Mouse (Mus musculus) kidney, embryonic 16.5 days (tissue): ENCODE results near the gene Padi2. TPM values are rescaled to one million over a fixed set of nuclear protein-coding genes. Genes with fewer than 3 reads are reported as not detected.
A peak's percentile ranks its signal among the peaks of the same experiment; 100 is the strongest.

Experiments
- ATAC-seq: fragments of 200-750 bp; cut with Nextera tagmentation; 2 replicates; pipeline ENCODE4 v1.8.0; 2017; ENCODE audit warnings: moderate TSS enrichment; ENCODE audit not compliant: low FRiP score, low TSS enrichment
- H3K27ac ChIP-seq: fragments of 300-500 bp; sonication (generic); 2 replicates; pipeline ENCODE4 v1.5.1; 2014; ENCODE audit warnings: low read length
- H3K27me3 ChIP-seq: fragments of 300-500 bp; sonication (generic); 2 replicates; pipeline ENCODE4 v1.6.1; 2014; ENCODE audit warnings: low read length, control low read depth, mixed read lengths; ENCODE audit not compliant: insufficient read depth
- H3K36me3 ChIP-seq: fragments of 300-500 bp; sonication (generic); 2 replicates; pipeline ENCODE4 v1.6.1; 2014; ENCODE audit warnings: low read length, control low read depth, mixed read lengths; ENCODE audit not compliant: insufficient read depth
- H3K4me1 ChIP-seq: fragments of 300-500 bp; sonication (generic); 2 replicates; pipeline ENCODE4 v1.6.1; 2014; ENCODE audit warnings: low read length, control low read depth, mixed read lengths; ENCODE audit not compliant: insufficient read depth
- H3K4me2 ChIP-seq: fragments of 300-500 bp; sonication (generic); replicated peaks from 2 replicates; pipeline ENCODE4 v1.6.1; 2014; ENCODE audit warnings: low read depth, low read length
- H3K4me3 ChIP-seq: fragments of 300-500 bp; sonication (generic); 2 replicates; pipeline ENCODE4 v1.5.1; 2014; ENCODE audit warnings: mild to moderate bottlenecking, low read length
- H3K9ac ChIP-seq: fragments of 300-500 bp; sonication (generic); replicated peaks from 2 replicates; pipeline ENCODE4 v1.6.1; 2014; ENCODE audit warnings: low read length
- H3K9me3 ChIP-seq: fragments of 300-500 bp; sonication (generic); 2 replicates; pipeline ENCODE4 v1.6.1; 2016; ENCODE audit warnings: low read length, control low read depth
- WGBS: fragments of 180-500 bp; shearing (Covaris S2); extraction: QIAGEN DNeasy Blood & Tissue Kit; methylation state at CpG from one replicate; pipeline ENCODE4 v1.1.7; 2014; 5-methylcytosine and 5-hydroxymethylcytosine counted together
- polyA plus RNA-seq: library from polyadenylated mRNA; unstranded; fragments of >200 nt; fragmentation: Nextera tagmentation; extraction: Ambion mirVana; gene quantifications from 2 replicates; pipeline ENCODE4 v1.2.1, GENCODE M21; 2015

Padi2 gene
- polyA plus RNA-seq, 1 experiment from 2014 or later = 18.1 TPM

DNA sequence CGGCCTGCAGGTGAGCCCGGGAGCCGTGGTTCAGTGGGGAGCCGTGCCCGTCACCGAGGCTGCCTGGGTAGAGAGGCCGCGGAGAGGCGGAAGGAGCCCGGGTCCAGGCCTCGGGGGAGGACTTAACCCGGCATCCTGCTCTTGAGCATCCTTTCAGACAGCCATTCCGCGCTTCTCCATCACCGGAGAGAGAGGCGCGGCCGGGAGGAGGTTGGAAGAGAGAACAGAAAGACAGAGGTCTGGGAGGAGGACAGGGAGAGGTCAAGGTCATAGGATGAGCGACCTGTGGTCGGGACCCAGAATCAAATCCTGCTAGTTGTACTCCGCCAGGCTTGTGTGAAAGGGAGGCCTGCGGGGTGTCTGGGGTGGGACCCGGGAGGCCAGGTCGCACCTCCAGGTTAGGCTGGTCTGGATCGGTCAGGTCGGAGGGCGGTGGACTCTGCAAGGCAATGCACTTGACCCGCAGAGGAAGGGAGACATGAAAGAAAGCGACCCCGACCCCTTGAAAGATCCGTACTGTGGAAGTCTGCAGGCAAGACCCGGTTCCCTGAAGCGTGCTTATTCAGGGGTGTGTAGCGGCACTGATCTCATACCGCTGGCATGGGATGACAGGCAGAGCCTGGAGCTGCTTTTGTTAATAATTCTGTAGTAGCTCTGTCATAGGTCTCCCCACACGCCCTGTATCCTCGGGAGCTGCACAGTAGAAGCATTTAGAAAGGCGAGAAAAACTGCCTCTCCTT is 55.5 kb downstream of the Padi2 start:
- H3K4me3 ChIP-seq = peak overlapping the region; percentile 77
- H3K4me2 ChIP-seq = peak overlapping the region; percentile 88
- no peaks in the 10 kb centered on the region for H3K9me3 ChIP-seq
- H3K27me3 ChIP-seq = no peaks in the 10 kb centered on the region
- 2% methylated on average over 38 of the region's 38 CpGs for WGBS
- H3K36me3 ChIP-seq = peaks cover 8% of the 10 kb centered on the region; the same call in 1 of the 2 replicates
- H3K27ac ChIP-seq = peak overlapping the region; percentile 62
- H3K9ac ChIP-seq = peak overlapping the region; percentile 86
- ATAC-seq = peak; percentile 0; the same call in 1 of the 2 replicates
- peaks cover 32% of the 10 kb centered on the region for H3K4me1 ChIP-seq

DNA sequence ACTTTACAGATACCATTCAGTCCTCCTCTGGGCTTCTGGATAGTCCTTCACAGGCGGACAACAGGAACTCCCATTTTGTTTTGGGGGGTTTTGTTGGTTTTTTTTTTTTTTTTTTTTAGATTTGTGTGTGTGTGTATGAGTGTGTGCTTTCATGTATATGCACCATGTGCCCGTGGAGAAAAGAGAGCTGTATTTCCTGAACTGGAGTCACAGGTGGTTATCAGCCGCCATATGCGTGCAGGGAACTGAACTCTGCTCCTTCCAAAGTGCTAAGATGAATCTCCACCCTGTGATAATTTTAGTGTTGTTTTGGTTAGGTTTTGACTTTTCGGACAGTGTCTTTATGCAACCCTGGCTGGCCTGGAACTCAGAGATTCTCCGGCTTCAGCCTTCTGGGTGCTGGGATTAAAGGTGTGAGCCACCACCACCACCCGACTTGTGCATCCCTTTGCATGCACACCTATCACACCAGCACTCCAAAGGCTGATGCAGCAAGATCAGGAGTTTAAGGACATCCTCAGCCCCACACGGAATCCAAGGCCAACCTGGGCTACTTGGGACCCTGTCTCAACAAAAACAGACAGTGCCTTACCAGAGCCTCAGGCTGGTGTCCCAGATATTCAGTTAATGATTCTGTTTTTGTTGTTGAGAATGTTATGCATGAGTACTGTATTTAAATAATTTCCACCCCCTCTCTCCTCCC is 56.2 kb downstream of the Padi2 start:
- H3K36me3 ChIP-seq = peaks cover 8% of the 10 kb centered on the region; the same call in 1 of the 2 replicates
- H3K4me1 ChIP-seq = peaks cover 27% of the 10 kb centered on the region
- H3K4me2 ChIP-seq = peak overlapping the region; percentile 88
- no peak for ATAC-seq
- H3K9me3 ChIP-seq = no peaks in the 10 kb centered on the region
- H3K27ac ChIP-seq = peak overlapping the region; percentile 82
- H3K27me3 ChIP-seq = no peaks in the 10 kb centered on the region
- 71% methylated on average over 8 of the region's 8 CpGs for WGBS
- H3K9ac ChIP-seq = peak overlapping the region; percentile 86
- peak overlapping the region; percentile 77 for H3K4me3 ChIP-seq

DNA sequence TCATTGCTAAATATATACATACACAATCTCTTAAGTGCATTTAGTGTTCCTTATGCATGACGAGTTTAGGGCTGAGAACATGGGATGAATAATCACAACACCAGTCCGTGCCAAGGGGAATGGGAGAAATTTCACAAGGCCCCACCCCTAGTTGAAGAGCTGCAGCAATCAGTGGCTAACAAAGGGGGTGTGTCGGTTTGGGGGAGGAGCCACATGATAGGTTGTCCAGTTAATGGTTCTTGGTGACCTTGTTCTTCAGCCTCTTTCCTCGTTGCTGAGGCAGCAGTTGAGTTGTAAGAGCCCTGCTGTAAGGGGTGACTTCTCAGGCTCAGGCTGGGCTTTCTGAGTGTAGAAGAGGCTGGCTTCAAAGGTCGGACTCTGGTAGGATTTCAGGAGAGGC is 56.8 kb downstream of the Padi2 start:
- H3K9me3 ChIP-seq = no peaks in the 10 kb centered on the region
- peak overlapping the region; percentile 82 for H3K27ac ChIP-seq
- H3K9ac ChIP-seq = peak overlapping the region; percentile 9; the same call in 1 of the 2 replicates
- H3K4me1 ChIP-seq = peaks cover 24% of the 10 kb centered on the region
- ATAC-seq = no peak
- WGBS = 25% methylated on average over 5 of the region's 5 CpGs
- H3K4me3 ChIP-seq = no peak overlapping the region
- peaks cover 8% of the 10 kb centered on the region; the same call in 1 of the 2 replicates for H3K36me3 ChIP-seq
- peak overlapping the region; percentile 88 for H3K4me2 ChIP-seq
- no peaks in the 10 kb centered on the region for H3K27me3 ChIP-seq

DNA sequence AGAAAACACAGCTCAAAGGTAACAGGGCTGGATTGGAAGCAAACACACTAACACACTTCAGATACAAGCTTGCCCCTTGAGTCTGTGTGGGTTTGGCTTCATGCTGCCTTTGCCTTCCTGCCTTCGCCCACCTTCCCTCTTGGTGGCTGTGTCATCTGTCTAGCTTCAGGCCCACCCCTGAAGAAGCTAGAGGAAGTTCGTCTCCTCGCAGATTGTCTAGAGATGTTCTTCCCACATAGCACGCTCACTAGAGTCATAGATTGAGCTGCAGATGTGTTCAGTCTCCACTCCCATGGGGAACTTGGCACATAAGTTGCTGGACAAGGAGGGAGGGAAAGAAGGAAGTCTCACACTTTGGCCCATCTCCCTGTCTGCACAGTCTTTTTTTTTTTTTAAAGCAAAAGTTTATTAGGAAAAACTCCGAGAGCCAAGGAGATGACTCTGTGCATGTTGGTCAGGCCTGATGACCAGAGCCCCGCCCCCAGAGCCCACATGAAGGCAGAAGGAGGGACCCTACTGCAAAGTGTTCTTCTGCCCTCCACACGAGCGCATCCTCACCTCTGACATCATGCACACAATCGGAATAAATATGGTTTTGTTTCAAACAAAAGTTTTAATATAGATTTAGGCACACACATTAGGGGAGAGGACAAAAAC is 57.9 kb downstream of the Padi2 start:
- Histone ChIP-seq H3K4me1 (peaks cover 24% of the 10 kb centered on the region), H3K9ac (no peak overlapping the region), H3K9me3 (no peaks in the 10 kb centered on the region), H3K27me3 (no peaks in the 10 kb centered on the region), H3K4me3 (no peak overlapping the region), H3K36me3 (peaks cover 8% of the 10 kb centered on the region; the same call in 1 of the 2 replicates), H3K27ac (no peak overlapping the region), H3K4me2 (no peak overlapping the region)
- WGBS = 67% methylated on average over 9 of the region's 9 CpGs
- no peak for ATAC-seq

DNA sequence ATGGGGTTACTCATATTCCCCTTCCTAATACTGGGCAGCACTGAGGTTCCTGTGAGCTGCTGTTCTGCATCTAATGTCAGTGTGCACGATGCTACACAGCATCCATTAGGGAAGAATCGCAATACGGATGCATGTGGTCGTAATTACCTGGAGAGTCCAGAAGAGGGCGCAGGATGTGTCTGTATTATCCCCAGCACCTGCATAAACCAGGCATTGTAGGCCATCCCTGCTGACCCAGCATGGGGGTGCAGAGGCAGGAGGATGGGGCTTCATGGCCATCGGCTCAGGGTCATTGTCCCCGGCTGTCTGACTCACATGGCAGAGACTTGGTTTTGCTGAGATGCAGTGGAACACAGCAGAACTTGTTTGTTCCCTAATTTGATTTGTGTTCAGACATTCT is 58.5 kb downstream of the Padi2 start:
- no peak for ATAC-seq
- no peak overlapping the region for H3K4me3 ChIP-seq
- no peak overlapping the region for H3K9ac ChIP-seq
- WGBS = 16% methylated on average over 7 of the region's 7 CpGs
- H3K27ac ChIP-seq = no peak overlapping the region
- H3K9me3 ChIP-seq = no peaks in the 10 kb centered on the region
- peaks cover 24% of the 10 kb centered on the region for H3K4me1 ChIP-seq
- H3K36me3 ChIP-seq = peaks cover 8% of the 10 kb centered on the region; the same call in 1 of the 2 replicates
- no peaks in the 10 kb centered on the region for H3K27me3 ChIP-seq
- no peak overlapping the region for H3K4me2 ChIP-seq

DNA sequence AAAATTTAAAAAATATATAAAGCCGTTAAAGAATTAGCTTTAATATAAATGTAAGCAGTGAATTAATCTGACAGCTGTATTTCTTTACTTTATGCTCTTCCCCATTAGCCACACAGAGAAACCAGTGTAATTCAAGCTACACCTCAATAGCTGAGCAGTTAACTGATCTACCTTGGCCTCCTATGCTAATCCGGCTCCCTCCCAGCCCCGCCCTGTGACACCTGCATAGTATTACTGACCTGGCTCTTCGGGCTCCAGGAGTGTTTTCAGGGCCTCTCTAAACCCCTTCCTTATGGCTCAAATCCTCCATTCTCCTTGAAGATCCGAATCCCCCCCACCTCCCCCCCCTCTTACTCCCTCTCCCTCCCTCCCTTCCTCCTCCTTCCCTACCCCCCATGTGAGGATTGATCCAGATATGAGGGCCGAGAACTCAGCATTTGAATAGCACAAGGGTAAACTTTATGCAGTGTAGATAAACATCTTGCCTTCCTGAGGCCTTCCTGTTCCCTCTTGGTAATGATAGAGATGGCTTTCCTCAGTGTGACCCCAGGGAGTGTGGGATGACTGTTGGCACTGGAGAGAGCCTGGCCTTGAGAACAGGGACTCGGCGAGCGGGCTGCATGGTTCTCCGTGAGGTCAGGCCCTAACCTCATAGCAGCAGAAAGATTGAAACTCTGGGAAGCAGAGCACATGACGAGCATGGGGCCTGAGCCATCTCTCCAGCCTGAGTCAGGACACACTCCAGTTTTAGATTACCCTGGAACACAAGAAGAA is 61.4 kb downstream of the Padi2 start:
- ATAC-seq = no peak
- no peak overlapping the region for H3K9ac ChIP-seq
- H3K4me1 ChIP-seq = peaks cover 8% of the 10 kb centered on the region
- no peak overlapping the region for H3K27ac ChIP-seq
- WGBS = 72% methylated on average over 11 of the region's 11 CpGs
- H3K4me3 ChIP-seq = no peak overlapping the region
- no peaks in the 10 kb centered on the region for H3K27me3 ChIP-seq
- no peak overlapping the region for H3K4me2 ChIP-seq
- H3K9me3 ChIP-seq = no peaks in the 10 kb centered on the region
- H3K36me3 ChIP-seq = peaks cover 29% of the 10 kb centered on the region

DNA sequence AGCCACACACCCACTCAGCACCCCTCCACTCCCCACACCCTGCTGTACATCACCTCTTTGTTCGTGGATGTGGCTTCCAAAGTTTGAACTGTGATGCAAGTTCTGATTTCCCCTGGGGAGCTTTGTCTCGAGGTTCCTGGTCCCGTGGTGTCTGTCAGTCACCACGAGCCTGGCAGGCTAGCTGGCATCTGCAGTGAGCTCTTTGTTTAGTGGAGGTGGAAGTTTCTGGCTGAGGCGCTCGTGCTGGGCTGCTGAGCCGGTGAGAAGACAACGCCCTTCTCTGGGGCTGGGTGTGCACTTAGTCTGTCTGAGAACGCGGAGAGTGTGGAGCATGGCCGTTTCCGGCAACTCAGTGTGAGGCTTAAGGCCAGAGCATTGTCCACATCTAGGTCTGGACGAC is 65.5 kb downstream of the Padi2 start:
- Histone ChIP-seq H3K4me3 (no peak overlapping the region), H3K27me3 (no peaks in the 10 kb centered on the region), H3K36me3 (peaks cover 50% of the 10 kb centered on the region), H3K27ac (no peak overlapping the region), H3K4me1 (peaks cover 7% of the 10 kb centered on the region; the same call in 1 of the 2 replicates), H3K4me2 (no peak overlapping the region), H3K9me3 (no peaks in the 10 kb centered on the region), H3K9ac (no peak overlapping the region)
- 85% methylated on average over 13 of the region's 13 CpGs for WGBS
- ATAC-seq = no peak

DNA sequence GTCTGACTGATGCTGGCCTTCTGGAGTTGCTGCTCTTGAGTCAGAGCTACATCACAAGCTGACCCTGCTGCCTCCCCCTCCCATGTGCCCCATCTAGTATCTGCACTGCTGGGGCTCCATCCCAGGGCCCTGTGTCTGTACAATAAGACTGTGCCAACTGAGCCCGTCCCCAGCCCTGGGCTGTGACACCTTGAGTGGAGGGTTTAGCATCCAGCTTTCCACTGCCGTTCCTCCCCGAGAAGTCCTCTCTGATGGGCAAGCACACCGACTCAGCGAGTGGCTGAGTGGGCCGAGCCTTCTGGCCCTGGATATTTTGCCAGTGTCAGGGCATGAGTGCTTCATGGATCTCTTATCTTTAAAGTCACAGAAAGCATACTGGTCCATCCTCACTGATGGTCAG is 68.3 kb downstream of the Padi2 start:
- WGBS = 98% methylated on average over 6 of the region's 6 CpGs

DNA sequence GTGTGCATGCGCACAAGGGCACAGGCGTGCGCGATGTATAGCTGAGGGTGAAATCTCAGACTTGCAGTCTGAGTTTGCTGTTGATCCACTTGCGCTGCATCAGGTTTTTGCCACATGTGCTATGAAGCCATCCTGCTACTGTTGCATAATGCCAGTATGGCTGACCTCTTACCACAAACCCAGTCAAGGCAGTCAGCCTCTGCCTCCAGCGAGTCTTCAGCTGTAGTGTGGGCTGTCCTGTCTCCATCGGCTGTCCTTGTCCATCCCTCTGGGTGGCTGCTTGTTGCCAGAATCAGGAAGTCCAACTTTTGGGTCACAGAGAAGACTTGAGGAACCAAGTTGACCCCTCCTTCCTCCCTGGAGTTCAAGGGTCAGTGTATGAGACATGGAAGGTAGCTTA is 69.2 kb downstream of the Padi2 start:
- WGBS = 94% methylated on average over 7 of the region's 7 CpGs
- Histone ChIP-seq H3K4me3 (no peak overlapping the region), H3K4me1 (peaks cover 7% of the 10 kb centered on the region; the same call in 1 of the 2 replicates), H3K9ac (no peak overlapping the region), H3K9me3 (no peaks in the 10 kb centered on the region), H3K36me3 (peaks cover 64% of the 10 kb centered on the region), H3K4me2 (no peak overlapping the region), H3K27me3 (no peaks in the 10 kb centered on the region), H3K27ac (no peak overlapping the region)
- ATAC-seq = no peak

More for the DNA sequence above, 68.3 kb downstream of the Padi2 start:
- H3K9me3 ChIP-seq = no peaks in the 10 kb centered on the region
- no peaks in the 10 kb centered on the region for H3K27me3 ChIP-seq
- no peak overlapping the region for H3K4me3 ChIP-seq
- H3K36me3 ChIP-seq = peaks cover 66% of the 10 kb centered on the region
- H3K9ac ChIP-seq = no peak overlapping the region
- H3K4me2 ChIP-seq = no peak overlapping the region
- H3K27ac ChIP-seq = no peak overlapping the region
- H3K4me1 ChIP-seq = peaks cover 7% of the 10 kb centered on the region; the same call in 1 of the 2 replicates
- no peak for ATAC-seq
